Mouse (Mus musculus): ENCODE results near the gene Cyp2c66. TPM values are rescaled to one million over a fixed set of nuclear protein-coding genes. Genes with fewer than 3 reads are reported as not detected.
"Not testable (repeated sequence)": the region's sequence is repeated elsewhere in the genome, so short reads cannot be mapped to it uniquely, and the experiment has no call there.

The Cyp2c66 gene
- polyA plus RNA-seq (2012; ENCODE audit: insufficient read depth, insufficient read length, low replicate concordance, missing spikeins), result not detected in 2 replicates

DNA sequence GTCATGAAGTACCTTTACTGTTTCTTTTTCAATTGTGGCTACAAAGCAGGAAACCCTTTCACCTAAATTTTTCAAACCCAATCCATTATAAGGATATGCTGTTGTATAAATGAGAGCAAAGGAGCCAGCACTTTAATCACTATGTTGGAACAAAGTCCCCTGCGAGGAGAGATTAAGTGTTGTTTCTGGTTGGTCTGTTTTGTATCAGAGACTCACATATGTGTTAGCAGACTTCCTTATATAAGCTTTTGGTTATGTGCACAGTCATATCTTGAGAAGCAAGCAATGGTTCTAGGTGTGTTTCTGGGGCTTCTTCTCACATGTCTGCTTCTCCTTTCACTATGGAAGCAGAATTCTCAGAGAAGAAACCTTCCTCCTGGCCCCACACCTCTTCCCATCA lies at the start of gene Cyp2c66:
Gene Cyp2c66, plus strand, starts transcription at position 255 of the 400 bp plus-strand sequence.
- Histone ChIP-seq H3K4me3 (ENCODE audit: insufficient read depth, low read depth, low read length) (no peak within 1 kb of the TSS), H3K27ac (ENCODE audit: insufficient read depth, low read depth, low read length) (no peak within 1 kb of the TSS), H3K4me1 (ENCODE audit: control insufficient read depth, insufficient read depth, low read length) (no peaks in the 10 kb centered on the region)
- whole genome bisulfite sequencing, result 74% methylated on average over 1 of the region's 1 CpGs
- TF ChIP-seq CTCF (IDR thresholded peaks at IDR 0.05; ENCODE audit: insufficient read depth, low read depth, low read length), result no peak
- TF ChIP-seq POLR2A (IDR thresholded peaks at IDR 0.05; ENCODE audit: insufficient read depth, low read depth, low read length), result no peak

DNA sequence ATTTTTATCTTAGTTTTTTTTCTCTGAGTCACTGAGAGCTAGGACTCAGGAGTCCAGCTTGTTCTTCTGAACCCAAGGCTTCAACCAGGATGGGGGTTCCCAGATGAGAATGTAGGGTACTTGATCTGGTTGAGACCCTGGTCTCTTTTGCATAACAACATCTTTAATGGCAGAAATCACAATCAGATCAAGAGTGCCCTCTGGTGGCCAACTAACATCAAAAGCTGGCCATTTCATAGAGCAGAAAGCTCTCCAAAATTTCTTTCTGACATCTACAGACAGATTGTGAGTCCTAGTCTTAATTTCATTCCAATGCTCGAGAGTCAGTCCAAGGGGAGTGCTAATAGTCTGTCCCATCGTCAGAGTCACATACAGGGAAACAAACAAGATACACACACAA lies 14.9 kb upstream of the Cyp2c66 start:
- WGBS, result 74% methylated on average over 2 of the region's 2 CpGs
- H3K27ac ChIP-seq (ENCODE audit: insufficient read depth, low read depth, low read length), result not testable (repeated sequence)

DNA sequence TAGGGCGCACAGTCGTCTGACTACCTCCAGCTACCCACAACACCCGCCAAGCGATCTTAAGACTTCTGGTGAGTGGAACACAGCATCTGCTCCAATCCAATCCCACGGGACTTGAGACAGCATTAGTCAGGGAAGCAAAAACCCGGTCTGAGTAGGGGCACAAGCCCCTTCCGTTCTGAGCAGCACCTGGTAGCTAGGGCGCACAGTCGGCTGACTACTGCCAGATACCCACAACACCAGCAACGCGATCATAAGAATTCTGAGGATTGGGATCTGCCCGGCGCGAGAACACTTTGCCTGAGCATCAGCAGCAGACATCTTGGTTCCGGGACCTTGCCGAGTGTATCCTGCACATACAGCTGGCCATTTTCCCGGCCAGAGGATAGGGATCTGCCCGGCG lies 43.1 kb downstream of the Cyp2c66 start:
- WGBS, result 85% methylated on average over 19 of the region's 19 CpGs

More for the DNA sequence above, 14.9 kb upstream of the Cyp2c66 start:
- not testable (repeated sequence) for H3K4me3 ChIP-seq (ENCODE audit: insufficient read depth, low read depth, low read length); H3K4me1 ChIP-seq (ENCODE audit: control insufficient read depth, insufficient read depth, low read length)

More for the DNA sequence above, 43.1 kb downstream of the Cyp2c66 start:
- H3K4me3 ChIP-seq (ENCODE audit: insufficient read depth, low read depth, low read length); H3K27ac ChIP-seq (ENCODE audit: insufficient read depth, low read depth, low read length); H3K4me1 ChIP-seq (ENCODE audit: control insufficient read depth, insufficient read depth, low read length): not testable (repeated sequence)

Other genes starting within 250 kb of the Cyp2c66 start
- gene Hells, start 183.0 kb upstream of the Cyp2c66 start, polyA plus RNA-seq (2012; ENCODE audit: insufficient read depth, insufficient read length, low replicate concordance, missing spikeins), result not detected in 2 replicates
- not detected in 2 replicates for gene Cyp2c55, start 106.9 kb upstream of the Cyp2c66 start, polyA plus RNA-seq (2012; ENCODE audit: insufficient read depth, insufficient read length, low replicate concordance, missing spikeins)
- gene Cyp2c65, start 52.9 kb upstream of the Cyp2c66 start, polyA plus RNA-seq (2012; ENCODE audit: insufficient read depth, insufficient read length, low replicate concordance, missing spikeins), result not detected in 2 replicates
- not detected in 2 replicates for gene Cyp2c29, start 155.5 kb downstream of the Cyp2c66 start, polyA plus RNA-seq (2012; ENCODE audit: insufficient read depth, insufficient read length, low replicate concordance, missing spikeins)

All from olfactory bulb, adult 2 months (tissue).